Mouse (Mus musculus) ovary, postnatal 10 days (tissue): ENCODE results near the gene Olfr986.

Source experiments
- DNase-seq: peaks from one replicate; pipeline ENCODE4 v3.0.0; 2022; ENCODE audit warnings: low spot score

Olfr986 gene

GRCm38 (mm10) chr9:40234233-40235072 is 53.7 kb downstream of the Olfr986 start:
- DNase-seq = no peak

GRCm38 (mm10) chr9:40235220-40235619 is 54.5 kb downstream of the Olfr986 start:
- DNase-seq = no peak
